Mouse (Mus musculus) CH12.LX (cell line): ENCODE data around the gene Asap2. TPM values are rescaled to one million over a fixed set of nuclear protein-coding genes. Genes with fewer than 3 reads are reported as not detected.

Experiments
- DNase-seq: peaks from one replicate; pipeline ENCODE4 v3.0.0-alpha.2; 2013; ENCODE audit errors: extremely low read depth
- H3K27ac ChIP-seq: 2 replicates; pipeline ENCODE4 v1.5.1; 2012; ENCODE audit warnings: low read depth, mild to moderate bottlenecking, control low read depth, moderate library complexity; ENCODE audit not compliant: insufficient read depth
- H3K27me3 ChIP-seq: replicated peaks from 2 replicates; pipeline ENCODE3; 2012; ENCODE audit warnings: inconsistent platforms
- H3K36me3 ChIP-seq, 2 experiments: replicated peaks in 1 of 2; 2 replicates each; pipeline versions ENCODE3 to v1.6.1; 2012; ENCODE audit warnings: inconsistent platforms in 1 of 2, low read length in 1 of 2, mild to moderate bottlenecking in 1 of 2, mixed read lengths in 1 of 2, moderate library complexity in 1 of 2; ENCODE audit not compliant: control insufficient read depth in 1 of 2, insufficient read depth in 1 of 2
- H3K4me1 ChIP-seq, 2 experiments: 2 replicates each; pipeline ENCODE4 v1.6.1; 2012; ENCODE audit warnings: inconsistent platforms in 1 of 2, moderate library complexity in 1 of 2; ENCODE audit not compliant: insufficient read depth in 2 of 2, control insufficient read depth in 1 of 2
- H3K4me2 ChIP-seq: 2 replicates; pipeline ENCODE4 v1.6.1; 2012; ENCODE audit warnings: low read depth, mild to moderate bottlenecking, control low read depth; ENCODE audit not compliant: poor library complexity, insufficient read depth, severe bottlenecking
- H3K4me3 ChIP-seq, 3 experiments: fragments of 150-350 bp in 1 of 3; sonication (generic) in 1 of 3; replicated peaks in 1 of 3; 2 replicates each; pipeline versions ENCODE3 to v1.5.1; 2011 to 2012; ENCODE audit warnings: low read depth in 2 of 3, low read length in 2 of 3, mild to moderate bottlenecking in 2 of 3, moderate library complexity in 2 of 3, control low read depth in 1 of 3, improper control_type of control experiment in 1 of 3, inconsistent platforms in 1 of 3, mixed read lengths in 1 of 3; ENCODE audit not compliant: poor library complexity in 1 of 3
- H3K79me2 ChIP-seq: replicated peaks from 2 replicates; pipeline ENCODE4 v1.6.1; 2012; ENCODE audit warnings: mild to moderate bottlenecking, moderate library complexity; ENCODE audit not compliant: control insufficient read depth, poor library complexity, insufficient read depth, severe bottlenecking; ENCODE audit errors: extremely low read depth
- H3K9ac ChIP-seq: 2 replicates; pipeline ENCODE4 v1.6.1; 2012; ENCODE audit warnings: low read depth, mild to moderate bottlenecking, control low read depth, moderate library complexity; ENCODE audit not compliant: insufficient read depth
- H3K9me3 ChIP-seq: replicated peaks from 2 replicates; pipeline ENCODE3; 2012; ENCODE audit warnings: low read length, inconsistent platforms, mixed read lengths
- CHD2 ChIP-seq: IDR thresholded peaks from 2 replicates; pipeline ENCODE4 v1.6.1; 2011; ENCODE audit warnings: low read length, improper control_type of control experiment
- CTCF ChIP-seq, 2 experiments: IDR thresholded peaks in 1 of 2; conservative IDR thresholded peaks in 1 of 2; 2 replicates each; pipeline ENCODE4 v1.5.1; 2011 to 2012; ENCODE audit warnings: low read depth in 2 of 2, low read length in 2 of 2, improper control_type of control experiment in 1 of 2, inconsistent platforms in 1 of 2, mild to moderate bottlenecking in 1 of 2, moderate library complexity in 1 of 2
- ELF1 ChIP-seq: IDR thresholded peaks from 2 replicates; pipeline ENCODE4 v1.6.1; 2014; ENCODE audit warnings: low read depth, mild to moderate bottlenecking, inconsistent platforms, low read length, improper control_type of control experiment
- HCFC1 ChIP-seq: IDR thresholded peaks from 2 replicates; pipeline ENCODE4 v1.6.1; 2012; ENCODE audit warnings: low read depth, mild to moderate bottlenecking, inconsistent platforms, low read length, improper control_type of control experiment
- IRF4 ChIP-seq: IDR thresholded peaks from 2 replicates; pipeline ENCODE4 v1.6.1; 2014; ENCODE audit warnings: low read depth, mild to moderate bottlenecking, inconsistent platforms, low read length, improper control_type of control experiment
- JUN ChIP-seq: IDR thresholded peaks from 2 replicates; pipeline ENCODE4 v1.6.1; 2011; ENCODE audit warnings: low read depth, mild to moderate bottlenecking, low read length, improper control_type of control experiment, moderate library complexity; ENCODE audit not compliant: insufficient read depth
- JUND ChIP-seq: conservative IDR thresholded peaks from 2 replicates; pipeline ENCODE4 v1.6.1; 2011; ENCODE audit warnings: low read depth, low read length, improper control_type of control experiment
- KAT2A ChIP-seq: IDR thresholded peaks from 2 replicates; pipeline ENCODE4 v1.6.1; 2012; ENCODE audit warnings: low read length, improper control_type of control experiment, inconsistent platforms; ENCODE audit not compliant: insufficient replicate concordance
- MAFK ChIP-seq: IDR thresholded peaks from 2 replicates; pipeline ENCODE4 v1.6.1; 2011; ENCODE audit warnings: low read length, improper control_type of control experiment; ENCODE audit not compliant: insufficient replicate concordance
- MAZ ChIP-seq: IDR thresholded peaks from 2 replicates; pipeline ENCODE4 v1.6.1; 2012; ENCODE audit warnings: low read depth, mild to moderate bottlenecking, inconsistent platforms, low read length, improper control_type of control experiment, moderate library complexity
- MEF2A ChIP-seq: IDR thresholded peaks from 2 replicates; pipeline ENCODE4 v1.6.1; 2014; ENCODE audit warnings: low read depth, mild to moderate bottlenecking, inconsistent platforms, low read length, improper control_type of control experiment, borderline replicate concordance
- MYC ChIP-seq: IDR thresholded peaks from 2 replicates; pipeline ENCODE4 v1.6.1; 2011; ENCODE audit warnings: low read depth, mild to moderate bottlenecking, improper control_type of control experiment, low read length
- NELFE ChIP-seq: IDR thresholded peaks from 2 replicates; pipeline ENCODE4 v1.6.1; 2011; ENCODE audit warnings: low read depth, low read length, improper control_type of control experiment
- NRF1 ChIP-seq: IDR thresholded peaks from 2 replicates; pipeline ENCODE4 v1.6.1; 2014; ENCODE audit warnings: low read depth, mild to moderate bottlenecking, inconsistent platforms, low read length, improper control_type of control experiment, moderate library complexity
- PAX5 ChIP-seq: IDR thresholded peaks from 2 replicates; pipeline ENCODE4 v1.6.1; 2012; ENCODE audit warnings: low read length, inconsistent platforms, mixed read lengths
- POLR2A ChIP-seq: IDR thresholded peaks from 2 replicates; pipeline ENCODE4 v1.6.1; 2011; ENCODE audit warnings: low read depth, mild to moderate bottlenecking, improper control_type of control experiment, low read length
- POLR2AphosphoS2 ChIP-seq: IDR thresholded peaks from 2 replicates; pipeline ENCODE4 v1.6.1; 2011; ENCODE audit warnings: low read depth, low read length, improper control_type of control experiment
- RCOR1 ChIP-seq: conservative IDR thresholded peaks from 2 replicates; pipeline ENCODE4 v1.6.1; 2012; ENCODE audit warnings: low read depth, mild to moderate bottlenecking, inconsistent platforms, low read length, improper control_type of control experiment
- SMC3 ChIP-seq: IDR thresholded peaks from 2 replicates; pipeline ENCODE4 v1.6.1; 2011; ENCODE audit warnings: low read depth, low read length, improper control_type of control experiment
- UBTF ChIP-seq: IDR thresholded peaks from 2 replicates; pipeline ENCODE4 v1.6.1; 2012; ENCODE audit warnings: low read depth, mild to moderate bottlenecking, inconsistent platforms, low read length, improper control_type of control experiment, moderate library complexity
- USF1 ChIP-seq: IDR thresholded peaks from 2 replicates; pipeline ENCODE4 v1.6.1; 2014; ENCODE audit warnings: low read depth, mild to moderate bottlenecking, inconsistent platforms, low read length, improper control_type of control experiment
- USF2 ChIP-seq: conservative IDR thresholded peaks from 2 replicates; pipeline ENCODE4 v1.6.1; 2011; ENCODE audit warnings: low read depth, low read length, improper control_type of control experiment
- ZC3H11A ChIP-seq: IDR thresholded peaks from 2 replicates; pipeline ENCODE4 v1.6.1; 2012; ENCODE audit warnings: low read depth, mild to moderate bottlenecking, inconsistent platforms, low read length, improper control_type of control experiment
- ZMIZ1 ChIP-seq: IDR thresholded peaks from 2 replicates; pipeline ENCODE4 v1.6.1; 2012; ENCODE audit warnings: low read depth, mild to moderate bottlenecking, inconsistent platforms, low read length, improper control_type of control experiment
- dilution Hi-C: fragments of 300-500 bp; cut with MboI; formaldehyde crosslinking; loops from 2 replicates; pipeline ENCODE4 v1.14.3; 2020; ENCODE audit warnings: low sequenced_read_pairs; ENCODE audit not compliant: extremely low pct_unique_long_range_greater_than_20kb, extremely low pct_ligation_motif_present
- in situ Hi-C: fragments of 300-500 bp; cut with MboI; formaldehyde crosslinking; loops from 3 replicates; pipeline ENCODE4 v1.14.3; 2019; ENCODE audit warnings: low sequenced_read_pairs, low pct_ligation_motif_present, low pct_unique_long_range_greater_than_20kb, mixed read lengths
- polyA plus RNA-seq: library from polyadenylated mRNA; unstranded; fragments of >175 nt; gene quantifications from 2 replicates; pipeline ENCODE4 v1.2.1, GENCODE M21; 2012; ENCODE audit warnings: low read depth; ENCODE audit not compliant: insufficient read length
- total RNA-seq, 2 experiments: library from RNA; depleted of rRNA; stranded (reverse); fragments of 300-350 nt in 1 of 2; fragments of >200 nt in 1 of 2; gene quantifications; 2 replicates each; pipeline ENCODE4 v1.2.3; 2012 to 2014

Asap2 gene
- total and polyA plus RNA-seq, 3 experiments: 0.17 to 0.64 (median 0.17) TPM

GRCm38 (mm10) chr12:21208172-21208795 lies 218.0 kb downstream of the Asap2 start:
- H3K4me3 ChIP-seq: no peak overlapping the region
- dilution Hi-C loops (no loop called here), in situ Hi-C loops (no loop called here)
- H3K4me1 ChIP-seq: peaks cover 0 to 28% of the 10 kb centered on the region in 2 experiments; a peak in 3 of 4 replicates
- H3K4me2 ChIP-seq: no peak overlapping the region
- no peak overlapping the region for H3K27ac ChIP-seq
- H3K9me3 ChIP-seq: no peaks in the 10 kb centered on the region
- DNase-seq: peak; percentile 14
- TF ChIP-seq NELFE (no peak), HCFC1 (no peak), UBTF (no peak), RCOR1 (no peak), ZMIZ1 (no peak), POLR2AphosphoS2 (no peak), POLR2A (no peak), USF1 (no peak), KAT2A (no peak), PAX5 (no peak), MEF2A (no peak), USF2 (no peak), SMC3 (no peak)
- H3K79me2 ChIP-seq: no peaks in the 10 kb centered on the region
- no peaks in the 10 kb centered on the region for H3K27me3 ChIP-seq
- no peak overlapping the region for H3K9ac ChIP-seq
- no peaks in the 10 kb centered on the region for H3K36me3 ChIP-seq

- no peaks in the 10 kb centered on the region for H3K27me3 ChIP-seq
- TF ChIP-seq MYC: no peak
- TF ChIP-seq ZMIZ1: no peak
- TF ChIP-seq ELF1: no peak
- TF ChIP-seq HCFC1: no peak
- TF ChIP-seq POLR2A: no peak
- TF ChIP-seq UBTF: no peak
- TF ChIP-seq MAZ: no peak
- no peak for TF ChIP-seq RCOR1
- no peak for TF ChIP-seq SMC3
- TF ChIP-seq NRF1: no peak
- no peak for TF ChIP-seq CTCF (conservative IDR thresholded peaks at IDR 0.05 in 1 of 2, IDR thresholded peaks at IDR 0.05 in 1 of 2; ENCODE audit: low read depth in 2 of 2, low read length in 2 of 2)
- TF ChIP-seq ZC3H11A: no peak
- no peak for TF ChIP-seq NELFE
- TF ChIP-seq CHD2: no peak
- TF ChIP-seq JUN: no peak
- TF ChIP-seq JUND: no peak
- TF ChIP-seq IRF4: no peak
- TF ChIP-seq PAX5: no peak
- no peak for TF ChIP-seq MAFK
- TF ChIP-seq, all 38 proteins: peak for 0
- no peak overlapping the region for H3K27ac ChIP-seq
- H3K4me3 ChIP-seq: no peak overlapping the region
- DNase-seq: no peak
- dilution Hi-C loops (no loop called here), in situ Hi-C loops (no loop called here)
- no peaks in the 10 kb centered on the region for H3K36me3 ChIP-seq
- H3K9ac ChIP-seq: no peak overlapping the region
- H3K79me2 ChIP-seq: no peaks in the 10 kb centered on the region
- peaks cover 0 to 28% of the 10 kb centered on the region in 2 experiments; a peak in 3 of 4 replicates for H3K4me1 ChIP-seq
- H3K9me3 ChIP-seq: no peaks in the 10 kb centered on the region
- no peak overlapping the region for H3K4me2 ChIP-seq
Measured at GRCm38 (mm10) chr12:21209273-21209672, 219.0 kb downstream of the Asap2 start.
